Mouse (Mus musculus) hindbrain, embryonic 11.5 days (tissue): Measurements from ENCODE around the gene Kif5a. TPM values are rescaled to one million over a fixed set of nuclear protein-coding genes. Genes with fewer than 3 reads are reported as not detected.

Source experiments
- ATAC-seq: fragments of 200-750 bp; cut with Nextera tagmentation; 2 replicates; pipeline ENCODE4 v1.8.0; 2017; ENCODE audit warnings: mild to moderate bottlenecking, moderate TSS enrichment, moderate library complexity; ENCODE audit not compliant: low FRiP score
- DNase-seq: peaks from one replicate; pipeline ENCODE4 v3.0.0-alpha.2; 2015; ENCODE audit warnings: low spot score
- H3K27ac ChIP-seq: fragments of 300-500 bp; sonication (generic); 2 replicates; pipeline ENCODE4 v1.5.1; 2014; ENCODE audit warnings: mild to moderate bottlenecking, low read depth, low read length
- H3K27me3 ChIP-seq: fragments of 300-500 bp; sonication (generic); 2 replicates; pipeline ENCODE4 v1.6.1; 2014; ENCODE audit warnings: mild to moderate bottlenecking, low read length, moderate library complexity, mixed read lengths; ENCODE audit not compliant: control insufficient read depth, insufficient read depth
- H3K36me3 ChIP-seq: fragments of 300-500 bp; sonication (generic); 2 replicates; pipeline ENCODE4 v1.6.1; 2014; ENCODE audit warnings: mild to moderate bottlenecking, low read length, moderate library complexity, mixed read lengths; ENCODE audit not compliant: control insufficient read depth, insufficient read depth
- H3K4me1 ChIP-seq: fragments of 300-500 bp; sonication (generic); replicated peaks from 2 replicates; pipeline ENCODE4 v1.6.1; 2014; ENCODE audit warnings: low read length, mixed read lengths; ENCODE audit not compliant: control insufficient read depth, insufficient read depth
- H3K4me2 ChIP-seq: fragments of 300-500 bp; sonication (generic); replicated peaks from 2 replicates; pipeline ENCODE4 v1.6.1; 2014; ENCODE audit warnings: mild to moderate bottlenecking, low read depth, low read length
- H3K4me3 ChIP-seq: fragments of 300-500 bp; sonication (generic); 2 replicates; pipeline ENCODE4 v1.5.1; 2014; ENCODE audit warnings: low read depth, low read length
- H3K9ac ChIP-seq: fragments of 300-500 bp; sonication (generic); 2 replicates; pipeline ENCODE4 v1.6.1; 2014; ENCODE audit warnings: low read depth, low read length
- H3K9me3 ChIP-seq: fragments of 300-500 bp; sonication (generic); 2 replicates; pipeline ENCODE4 v1.6.1; 2016; ENCODE audit warnings: low read length; ENCODE audit not compliant: control insufficient read depth
- WGBS: fragments of 180-500 bp; shearing (Covaris S2); extraction: QIAGEN DNeasy Blood & Tissue Kit; methylation state at CpG from one replicate; pipeline ENCODE4 v1.1.7; 2014; 5-methylcytosine and 5-hydroxymethylcytosine counted together
- polyA plus RNA-seq: library from polyadenylated mRNA; unstranded; fragments of >200 nt; fragmentation: Nextera tagmentation; extraction: Ambion mirVana; gene quantifications from 2 replicates; pipeline ENCODE4 v1.2.1, GENCODE M21; 2014

Kif5a gene
- polyA plus RNA-seq, 1 experiment from 2014 or later: 41.4 TPM

DNA sequence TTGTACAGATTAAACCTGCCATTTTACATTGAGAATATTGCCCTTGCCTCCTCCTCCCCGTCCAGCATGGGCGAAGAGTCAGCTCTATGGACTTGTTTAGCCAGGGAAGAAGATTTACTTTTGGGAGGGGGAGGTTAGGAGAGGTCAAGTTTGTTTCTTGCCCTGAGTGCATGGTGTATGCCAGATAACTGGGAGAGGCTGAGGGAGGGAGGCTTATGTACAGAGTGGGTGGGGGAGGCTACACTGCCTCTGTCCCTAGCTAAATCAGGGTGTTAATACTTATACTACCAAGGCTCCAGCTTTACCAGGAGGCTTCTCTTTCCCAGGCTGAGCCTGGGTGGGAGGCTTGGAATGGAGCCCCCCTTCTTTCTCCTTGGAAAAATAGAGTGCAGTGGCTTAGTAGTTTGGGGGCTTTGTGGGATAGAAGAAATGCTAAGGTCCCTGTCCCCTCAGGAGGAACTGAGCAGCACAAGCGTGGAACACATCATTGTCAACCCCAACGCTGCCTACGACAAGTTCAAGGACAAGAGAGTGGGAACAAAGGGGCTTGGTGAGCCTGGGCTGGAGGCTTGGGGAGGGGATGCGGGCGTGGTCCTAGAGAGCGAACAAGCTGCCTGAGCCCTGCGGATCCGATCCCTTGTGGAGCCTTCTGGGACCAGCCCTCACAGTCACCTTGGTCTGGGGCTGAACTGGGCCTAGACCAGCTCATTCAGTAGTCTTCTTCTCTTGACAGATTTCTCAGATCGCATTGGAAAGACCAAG is 11.3 kb upstream of the Kif5a start:
- H3K27ac ChIP-seq: no peak overlapping the region

DNA sequence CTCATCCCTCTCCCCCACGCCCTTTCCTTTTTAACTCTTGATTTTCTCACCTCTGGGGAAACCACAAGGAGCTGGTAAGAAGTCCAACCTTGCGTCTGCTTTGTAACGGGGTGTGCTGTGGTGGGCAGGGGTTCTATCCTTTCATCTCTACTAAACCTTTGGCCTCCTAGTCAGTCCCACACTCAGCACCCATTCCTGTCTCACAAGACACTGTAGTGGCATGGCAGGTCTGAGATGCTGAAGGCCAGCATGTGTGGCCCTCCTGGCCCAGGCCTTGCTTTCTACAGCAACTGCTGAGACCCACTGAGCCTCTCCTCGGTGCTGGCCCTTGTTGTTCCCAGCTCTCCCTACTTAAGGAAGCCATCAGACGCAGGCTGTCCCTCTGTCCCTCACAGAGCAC is 9.2 kb upstream of the Kif5a start:
- Histone ChIP-seq H3K27ac (no peak overlapping the region), H3K36me3 (peaks cover 9% of the 10 kb centered on the region), H3K4me1 (0 out of 2 replicates have a peak, but pooled peaks cover under 1% of the 10 kb centered on the region), H3K9ac (no peak overlapping the region), H3K4me2 (no peak overlapping the region), H3K9me3 (no peaks in the 10 kb centered on the region), H3K27me3 (no peaks in the 10 kb centered on the region), H3K4me3 (no peak overlapping the region)
- ATAC-seq: no peak
- DNase-seq: no peak
- 92% methylated on average over 5 of the region's 5 CpGs for WGBS

More for the DNA sequence above, 11.3 kb upstream of the Kif5a start:
- Histone ChIP-seq H3K36me3 (peaks cover 19% of the 10 kb centered on the region), H3K9ac (no peak overlapping the region), H3K4me2 (no peak overlapping the region), H3K4me3 (no peak overlapping the region), H3K27me3 (no peaks in the 10 kb centered on the region), H3K9me3 (no peaks in the 10 kb centered on the region), H3K4me1 (no peaks in the 10 kb centered on the region)
- WGBS: 91% methylated on average over 11 of the region's 11 CpGs
- DNase-seq: no peak
- no peak for ATAC-seq

- Histone ChIP-seq H3K4me1 (0 out of 2 replicates have a peak, but pooled peaks cover 4% of the 10 kb centered on the region), H3K9me3 (no peaks in the 10 kb centered on the region), H3K36me3 (no peaks in the 10 kb centered on the region), H3K27me3 (no peaks in the 10 kb centered on the region), H3K4me3 (no peak overlapping the region), H3K4me2 (no peak overlapping the region), H3K27ac (no peak overlapping the region), H3K9ac (no peak overlapping the region)
- 62% methylated on average over 4 of the region's 4 CpGs for WGBS
- no peak for ATAC-seq
- no peak for DNase-seq
These were observed 6.7 kb upstream of the Kif5a start for GRCm38 (mm10) chr10:127269884-127270283.

DNA sequence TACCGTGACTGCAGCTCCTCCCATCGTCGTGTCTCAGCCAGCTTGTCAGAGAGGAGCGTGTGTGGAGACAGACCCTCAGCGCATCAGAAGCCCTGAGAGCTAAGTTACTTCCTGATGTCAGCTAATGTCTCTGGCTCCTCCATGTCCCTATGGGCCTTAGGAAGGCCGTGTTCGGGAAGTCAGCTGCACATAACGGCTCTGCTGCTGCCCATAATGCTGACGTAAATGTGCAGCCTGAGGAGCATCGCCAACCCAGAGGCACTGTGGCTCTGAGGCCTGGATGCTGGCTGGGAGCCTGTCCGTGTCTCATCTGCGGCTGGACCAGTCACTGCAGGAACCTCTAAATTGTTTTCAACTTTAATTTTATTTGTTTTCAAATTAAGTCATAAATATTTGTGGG is 5.9 kb upstream of the Kif5a start:
- Histone ChIP-seq H3K4me2 (no peak overlapping the region), H3K9ac (no peak overlapping the region; the same call in 1 of the 2 replicates), H3K4me1 (0 out of 2 replicates have a peak, but pooled peaks cover 4% of the 10 kb centered on the region), H3K36me3 (no peaks in the 10 kb centered on the region), H3K27ac (no peak overlapping the region), H3K9me3 (no peaks in the 10 kb centered on the region), H3K4me3 (no peak overlapping the region), H3K27me3 (no peaks in the 10 kb centered on the region)
- ATAC-seq (no peak), DNase-seq (no peak)
- WGBS: 81% methylated on average over 12 of the region's 12 CpGs

DNA sequence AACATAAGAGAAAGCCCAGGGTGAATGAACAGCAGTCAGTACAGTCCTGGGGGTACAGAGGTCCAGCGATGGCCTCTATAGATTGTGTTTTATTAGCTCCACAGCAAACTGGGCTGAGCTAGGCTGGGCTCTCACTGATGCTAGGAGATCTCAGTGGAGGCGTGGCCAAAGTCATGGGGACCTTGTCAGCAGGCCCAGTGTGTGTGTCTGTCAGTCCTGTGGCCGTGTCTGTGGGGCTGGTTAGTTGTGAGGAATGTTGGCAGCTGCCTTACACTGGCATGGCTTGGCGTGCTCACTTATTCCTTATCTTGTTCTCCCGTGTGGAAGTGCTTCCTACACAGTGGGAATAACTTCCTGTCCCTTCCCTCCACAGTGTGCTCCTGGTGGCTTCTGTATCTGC is 5.3 kb upstream of the Kif5a start:
- WGBS: 86% methylated on average over 5 of the region's 5 CpGs
- Histone ChIP-seq H3K4me1 (0 out of 2 replicates have a peak, but pooled peaks cover 4% of the 10 kb centered on the region), H3K27me3 (no peaks in the 10 kb centered on the region), H3K4me3 (no peak overlapping the region), H3K36me3 (no peaks in the 10 kb centered on the region), H3K9me3 (no peaks in the 10 kb centered on the region), H3K27ac (no peak overlapping the region), H3K4me2 (no peak overlapping the region), H3K9ac (no peak overlapping the region)
- no peak for DNase-seq
- no peak for ATAC-seq

GRCm38 (mm10) chr10:127267318-127267717 is 4.2 kb upstream of the Kif5a start:
- H3K9ac ChIP-seq: peak overlapping the region; percentile 97
- DNase-seq: no peak
- 0 out of 2 replicates have a peak, but pooled peaks cover 4% of the 10 kb centered on the region for H3K4me1 ChIP-seq
- H3K27ac ChIP-seq: no peak overlapping the region
- no peaks in the 10 kb centered on the region for H3K9me3 ChIP-seq
- H3K27me3 ChIP-seq: no peaks in the 10 kb centered on the region
- H3K4me3 ChIP-seq: peak overlapping the region; percentile 79
- no peaks in the 10 kb centered on the region for H3K36me3 ChIP-seq
- peak overlapping the region; percentile 91 for H3K4me2 ChIP-seq
- 80% methylated on average over 5 of the region's 5 CpGs for WGBS
- ATAC-seq: no peak

DNA sequence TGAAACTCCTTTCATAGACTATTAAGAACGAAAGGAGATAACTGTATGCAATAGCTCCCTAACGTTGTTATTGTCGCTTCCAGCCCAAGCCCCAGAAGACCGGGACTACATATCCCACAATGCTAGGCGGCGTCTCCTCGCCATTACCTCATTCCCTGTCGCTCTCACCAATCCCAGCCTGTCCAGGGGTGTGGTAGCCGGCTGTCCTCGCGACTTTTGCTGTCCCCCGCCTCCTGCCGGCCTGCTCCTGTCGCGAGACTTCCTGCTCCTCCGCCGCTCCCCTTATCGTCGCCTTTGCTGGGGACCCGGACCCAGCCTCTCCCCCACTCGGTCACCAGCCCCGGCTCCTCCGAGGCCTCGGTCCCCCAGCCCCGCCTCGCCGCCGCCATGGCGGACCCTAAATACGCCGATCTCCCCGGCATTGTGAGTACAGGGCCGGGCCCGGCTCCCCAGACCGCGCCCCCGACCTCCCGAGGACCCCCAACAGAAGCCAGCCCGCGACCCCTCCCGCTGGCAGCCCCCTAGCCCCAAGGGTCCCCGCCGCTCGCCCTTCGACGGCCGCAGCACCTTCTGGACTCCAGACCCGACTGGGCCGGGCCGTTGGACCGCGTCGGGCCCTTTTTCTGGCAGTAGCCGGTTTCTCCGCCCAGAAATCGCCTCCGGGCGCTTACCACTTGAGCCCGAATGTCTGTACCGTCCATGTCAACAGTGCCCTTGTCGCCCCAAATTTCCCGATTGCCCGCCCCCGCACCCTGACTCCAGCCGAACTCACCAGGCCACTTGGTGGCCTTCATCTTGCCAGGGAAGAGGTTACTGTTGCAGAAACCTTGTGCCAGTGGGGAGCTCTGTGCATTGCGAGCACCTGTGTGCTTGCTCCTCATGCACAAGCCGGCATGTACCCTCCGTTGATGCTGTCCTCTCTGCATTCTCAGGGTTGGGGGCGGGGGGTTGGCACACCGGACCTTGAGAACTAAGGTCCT is 3.3 kb upstream of the Kif5a start, which contains the start of gene Dctn2:
Gene Dctn2, plus strand, starts transcription at position 257 of the 980 bp plus-strand sequence.
- 1% methylated on average over 50 of the region's 70 CpGs for WGBS
- Histone ChIP-seq H3K27ac (peak within 1 kb of the TSS; percentile 87), H3K36me3 (no peaks in the 10 kb centered on the region), H3K27me3 (no peaks in the 10 kb centered on the region), H3K4me1 (0 out of 2 replicates have a peak, but pooled peaks cover 4% of the 10 kb centered on the region), H3K9ac (peak within 1 kb of the TSS; percentile 97), H3K4me2 (peak within 1 kb of the TSS; percentile 91), H3K4me3 (peak within 1 kb of the TSS; percentile 79), H3K9me3 (no peaks in the 10 kb centered on the region)
- ATAC-seq (peak; percentile 96), DNase-seq (peak; percentile 94)

- Histone ChIP-seq H3K9me3 (no peaks in the 10 kb centered on the region), H3K4me3 (peak overlapping the region; percentile 79), H3K4me2 (no peak overlapping the region), H3K4me1 (peaks cover 4% of the 10 kb centered on the region; the same call in 1 of the 2 replicates), H3K36me3 (no peaks in the 10 kb centered on the region), H3K27me3 (no peaks in the 10 kb centered on the region), H3K9ac (no peak overlapping the region; the same call in 1 of the 2 replicates), H3K27ac (no peak overlapping the region)
- WGBS: 25% methylated on average over 4 of the region's 4 CpGs
- peak; percentile 58 for ATAC-seq
- no peak for DNase-seq
These were observed 2.6 kb upstream of the Kif5a start for GRCm38 (mm10) chr10:127265727-127266111.
